Mouse (Mus musculus) embryonic facial prominence, embryonic 12.5 days (tissue): ENCODE measurements around the gene Cdh13. TPM values are rescaled to one million over a fixed set of nuclear protein-coding genes. Genes with fewer than 3 reads are reported as not detected.

Experiments
- ATAC-seq: fragments of 200-750 bp; cut with Nextera tagmentation; 2 replicates; pipeline ENCODE4 v1.8.0; 2017; ENCODE audit not compliant: insufficient number of reproducible peaks, insufficient read depth, low FRiP score, low TSS enrichment
- H3K27ac ChIP-seq: fragments of 300-500 bp; sonication (generic); 2 replicates; pipeline ENCODE4 v1.5.1; 2016; ENCODE audit warnings: mild to moderate bottlenecking
- H3K27me3 ChIP-seq: fragments of 300-500 bp; sonication (generic); 2 replicates; pipeline ENCODE4 v1.6.1; 2016; ENCODE audit warnings: mild to moderate bottlenecking, moderate library complexity
- H3K36me3 ChIP-seq: fragments of 300-500 bp; sonication (generic); 2 replicates; pipeline ENCODE4 v1.6.1; 2016; ENCODE audit warnings: mild to moderate bottlenecking
- H3K4me1 ChIP-seq: fragments of 300-500 bp; sonication (generic); 2 replicates; pipeline ENCODE4 v1.6.1; 2016
- H3K4me2 ChIP-seq: fragments of 300-500 bp; sonication (generic); replicated peaks from 2 replicates; pipeline ENCODE4 v1.6.1; 2016; ENCODE audit warnings: mild to moderate bottlenecking, moderate library complexity
- H3K4me3 ChIP-seq: fragments of 300-500 bp; sonication (generic); 2 replicates; pipeline ENCODE4 v1.5.1; 2016; ENCODE audit warnings: mild to moderate bottlenecking
- H3K9ac ChIP-seq: fragments of 300-500 bp; sonication (generic); 2 replicates; pipeline ENCODE4 v1.6.1; 2016; ENCODE audit warnings: mild to moderate bottlenecking, moderate library complexity
- H3K9me3 ChIP-seq: fragments of 300-500 bp; sonication (generic); 2 replicates; pipeline ENCODE4 v1.6.1; 2016; ENCODE audit warnings: mild to moderate bottlenecking, moderate library complexity
- WGBS: fragments of 180-500 bp; shearing (Covaris S2); methylation state at CpG from one replicate; pipeline ENCODE4 v1.1.7; 2016; 5-methylcytosine and 5-hydroxymethylcytosine counted together
- polyA plus RNA-seq: library from polyadenylated mRNA; unstranded; fragments of >200 nt; fragmentation: Nextera tagmentation; extraction: Ambion mirVana; gene quantifications from 2 replicates; pipeline ENCODE4 v1.2.1, GENCODE M21; 2016

Cdh13 gene
- polyA plus RNA-seq, 1 experiment from 2014 or later = 10.6 TPM

GRCm38 (mm10) chr8:118983724-118984123 is 700.2 kb downstream of the Cdh13 start:
- H3K36me3 ChIP-seq = no peaks in the 10 kb centered on the region
- H3K9me3 ChIP-seq = no peaks in the 10 kb centered on the region
- no peak overlapping the region for H3K4me3 ChIP-seq
- WGBS = 42% methylated on average over 2 of the region's 2 CpGs
- no peaks in the 10 kb centered on the region for H3K4me1 ChIP-seq
- no peak for ATAC-seq
- no peak overlapping the region for H3K4me2 ChIP-seq
- no peak overlapping the region for H3K9ac ChIP-seq
- no peak overlapping the region for H3K27ac ChIP-seq
- H3K27me3 ChIP-seq = no peaks in the 10 kb centered on the region

GRCm38 (mm10) chr8:118986796-118987195 is 703.3 kb downstream of the Cdh13 start:
- no peak overlapping the region for H3K27ac ChIP-seq
- 91% methylated on average over 1 of the region's 1 CpGs for WGBS
- no peak overlapping the region for H3K4me2 ChIP-seq
- no peaks in the 10 kb centered on the region for H3K9me3 ChIP-seq
- no peaks in the 10 kb centered on the region for H3K4me1 ChIP-seq
- no peak overlapping the region for H3K9ac ChIP-seq
- H3K4me3 ChIP-seq = no peak overlapping the region
- H3K36me3 ChIP-seq = no peaks in the 10 kb centered on the region
- no peak for ATAC-seq
- no peaks in the 10 kb centered on the region for H3K27me3 ChIP-seq

- H3K4me2 ChIP-seq = no peak overlapping the region
- H3K9ac ChIP-seq = no peak overlapping the region
- peaks cover 5% of the 10 kb centered on the region; the same call in 1 of the 2 replicates for H3K4me1 ChIP-seq
- H3K27ac ChIP-seq = no peak overlapping the region
- H3K9me3 ChIP-seq = no peaks in the 10 kb centered on the region
- H3K36me3 ChIP-seq = no peaks in the 10 kb centered on the region
- ATAC-seq = no peak
- H3K27me3 ChIP-seq = no peaks in the 10 kb centered on the region
- 83% methylated on average over 11 of the region's 11 CpGs for WGBS
- no peak overlapping the region for H3K4me3 ChIP-seq
Observed at GRCm38 (mm10) chr8:118995641-118996188, 712.2 kb downstream of the Cdh13 start.

GRCm38 (mm10) chr8:119000595-119000994 is 717.1 kb downstream of the Cdh13 start:
- Histone ChIP-seq H3K27me3 (no peaks in the 10 kb centered on the region), H3K9me3 (no peaks in the 10 kb centered on the region), H3K9ac (no peak overlapping the region), H3K4me3 (no peak overlapping the region), H3K36me3 (no peaks in the 10 kb centered on the region), H3K27ac (no peak overlapping the region), H3K4me2 (no peak overlapping the region), H3K4me1 (peaks cover 5% of the 10 kb centered on the region; the same call in 1 of the 2 replicates)
- 83% methylated on average over 1 of the region's 1 CpGs for WGBS
- no peak for ATAC-seq

GRCm38 (mm10) chr8:119004821-119005220 is 721.3 kb downstream of the Cdh13 start:
- Histone ChIP-seq H3K4me2 (no peak overlapping the region), H3K27ac (no peak overlapping the region), H3K27me3 (no peaks in the 10 kb centered on the region), H3K9me3 (no peaks in the 10 kb centered on the region), H3K36me3 (no peaks in the 10 kb centered on the region), H3K4me1 (no peaks in the 10 kb centered on the region), H3K4me3 (no peak overlapping the region), H3K9ac (no peak overlapping the region)
- no peak for ATAC-seq
- WGBS = 83% methylated on average over 5 of the region's 5 CpGs

GRCm38 (mm10) chr8:119018675-119019074 is 735.1 kb downstream of the Cdh13 start:
- Histone ChIP-seq H3K36me3 (no peaks in the 10 kb centered on the region), H3K9me3 (no peaks in the 10 kb centered on the region), H3K4me3 (no peak overlapping the region), H3K4me1 (peaks cover 4% of the 10 kb centered on the region; the same call in 1 of the 2 replicates), H3K9ac (no peak overlapping the region), H3K27ac (no peak overlapping the region), H3K4me2 (no peak overlapping the region), H3K27me3 (no peaks in the 10 kb centered on the region)
- 64% methylated on average over 6 of the region's 6 CpGs for WGBS
- no peak for ATAC-seq

- WGBS = 81% methylated on average over 11 of the region's 11 CpGs
- Histone ChIP-seq H3K27me3 (no peaks in the 10 kb centered on the region), H3K27ac (no peak overlapping the region), H3K9ac (no peak overlapping the region), H3K4me3 (no peak overlapping the region), H3K4me2 (no peak overlapping the region), H3K4me1 (peaks cover 4% of the 10 kb centered on the region; the same call in 1 of the 2 replicates), H3K36me3 (no peaks in the 10 kb centered on the region), H3K9me3 (no peaks in the 10 kb centered on the region)
- no peak for ATAC-seq
Observed at GRCm38 (mm10) chr8:119020781-119021180, 737.2 kb downstream of the Cdh13 start.

- Histone ChIP-seq H3K9ac (no peak overlapping the region), H3K4me2 (no peak overlapping the region), H3K27ac (no peak overlapping the region), H3K27me3 (no peaks in the 10 kb centered on the region), H3K9me3 (no peaks in the 10 kb centered on the region), H3K4me1 (peaks cover 4% of the 10 kb centered on the region; the same call in 1 of the 2 replicates), H3K4me3 (no peak overlapping the region), H3K36me3 (no peaks in the 10 kb centered on the region)
- no peak for ATAC-seq
- 87% methylated on average over 11 of the region's 11 CpGs for WGBS
Observed at GRCm38 (mm10) chr8:119021478-119021877, 737.9 kb downstream of the Cdh13 start.

GRCm38 (mm10) chr8:119022301-119022870 is 738.9 kb downstream of the Cdh13 start:
- Histone ChIP-seq H3K9ac (no peak overlapping the region), H3K27me3 (no peaks in the 10 kb centered on the region), H3K4me2 (no peak overlapping the region), H3K27ac (no peak overlapping the region), H3K4me3 (no peak overlapping the region), H3K4me1 (peaks cover 4% of the 10 kb centered on the region; the same call in 1 of the 2 replicates), H3K36me3 (no peaks in the 10 kb centered on the region), H3K9me3 (no peaks in the 10 kb centered on the region)
- ATAC-seq = no peak
- 68% methylated on average over 9 of the region's 9 CpGs for WGBS

GRCm38 (mm10) chr8:119033398-119033797 is 749.9 kb downstream of the Cdh13 start:
- Histone ChIP-seq H3K9ac (no peak overlapping the region), H3K27ac (no peak overlapping the region), H3K36me3 (no peaks in the 10 kb centered on the region), H3K4me2 (no peak overlapping the region), H3K27me3 (no peaks in the 10 kb centered on the region), H3K4me3 (no peak overlapping the region), H3K9me3 (peaks cover 8% of the 10 kb centered on the region; the same call in 1 of the 2 replicates), H3K4me1 (no peaks in the 10 kb centered on the region)
- ATAC-seq = no peak
- 85% methylated on average over 11 of the region's 11 CpGs for WGBS

- Histone ChIP-seq H3K4me2 (no peak overlapping the region), H3K27me3 (no peaks in the 10 kb centered on the region), H3K27ac (no peak overlapping the region), H3K4me3 (no peak overlapping the region), H3K4me1 (no peaks in the 10 kb centered on the region), H3K36me3 (no peaks in the 10 kb centered on the region), H3K9ac (no peak overlapping the region), H3K9me3 (peaks cover 8% of the 10 kb centered on the region; the same call in 1 of the 2 replicates)
- WGBS = 79% methylated on average over 3 of the region's 3 CpGs
- ATAC-seq = no peak
Observed at GRCm38 (mm10) chr8:119034037-119034436, 750.5 kb downstream of the Cdh13 start.

- no peak overlapping the region for H3K27ac ChIP-seq
- no peak overlapping the region for H3K4me3 ChIP-seq
- H3K36me3 ChIP-seq = no peaks in the 10 kb centered on the region
- no peaks in the 10 kb centered on the region for H3K27me3 ChIP-seq
- H3K4me2 ChIP-seq = no peak overlapping the region
- ATAC-seq = no peak
- no peaks in the 10 kb centered on the region for H3K4me1 ChIP-seq
- H3K9me3 ChIP-seq = peaks cover 5% of the 10 kb centered on the region; the same call in 1 of the 2 replicates
- no peak overlapping the region for H3K9ac ChIP-seq
- WGBS = 89% methylated on average over 7 of the region's 7 CpGs
Observed at GRCm38 (mm10) chr8:119035126-119035525, 751.6 kb downstream of the Cdh13 start.
